Comparison of ENCODE assay signal across 9 mouse cellular contexts in genomic region chr1:185404021-185404420, GRCm38 (mm10). TPM values are rescaled to one million over a fixed set of nuclear protein-coding genes. Genes with fewer than 3 reads are reported as not detected.
DNase-seq lines count a peak whose midpoint lies in the region; ATAC-seq and TF ChIP-seq lines count a peak whose summit lies in the region.
"Had no signal": no experiment of that assay in that cellular context is flagged by ENCODE, and none has a peak within 500 bp of the region (broad histone marks: within the 10 kb centered on the region; RNA-seq: fewer than 3 reads in every experiment).

No protein-coding gene starts in this region.

- no peak overlapping the region for H3K9ac ChIP-seq in heart, embryonic 12.5 days

- no peaks in the 10 kb centered on the region for H3K9me3 ChIP-seq in heart, embryonic 12.5 days (replicated peaks)

- no peak overlapping the region for H3K27ac ChIP-seq in heart, embryonic 12.5 days (ENCODE audit: poor library complexity, severe bottlenecking)
- no peak overlapping the region for H3K27ac ChIP-seq in thymus, adult 2 months (ENCODE audit: control insufficient read depth, insufficient read depth, low read length)

- 25% methylated on average over 2 of the region's 2 CpGs for WGBS in heart, embryonic 12.5 days
- WGBS in thymus, adult 2 months: 23% methylated on average over 2 of the region's 2 CpGs

- intact Hi-C loops in heart, postnatal 10 days (cut with DNase I): no loop called here

- DNase-seq in heart, postnatal 10 days: peak; percentile 16 to 47
- DNase-seq in thymus, adult 2 months: peak; percentile 31
- DNase-seq in thymus, adult 18-20 months: no peak
- peak; percentile 70 for DNase-seq in embryo, embryonic 10.5 days (ENCODE audit: low spot score)
- DNase-seq in gastrocnemius, adult 18-20 months (ENCODE audit: low spot score): no peak
- DNase-seq in left cerebral cortex, adult 8-10 months (ENCODE audit: low spot score in 2 of 2): no peak

- no peaks in the 10 kb centered on the region for H3K27me3 ChIP-seq in heart, embryonic 12.5 days (replicated peaks)
- H3K27me3 ChIP-seq in thymus, adult 2 months (ENCODE audit: control insufficient read depth, insufficient read depth, low read length): no peaks in the 10 kb centered on the region

- no peak for TF ChIP-seq POLR2A in thymus, adult 2 months (IDR thresholded peaks at IDR 0.05; ENCODE audit: control insufficient read depth, extremely low read depth, insufficient read depth, low read length, poor library complexity)

- H3K4me3 ChIP-seq in heart, embryonic 12.5 days: no peak overlapping the region
- H3K4me3 ChIP-seq in thymus, adult 2 months (ENCODE audit: control insufficient read depth, insufficient read depth, low read length): no peak overlapping the region
- H3K4me3 ChIP-seq: myocyte had no signal

- H3K36me3 ChIP-seq in heart, embryonic 12.5 days: peaks cover 71% of the 10 kb centered on the region
- peaks cover 56% of the 10 kb centered on the region for H3K36me3 ChIP-seq in thymus, adult 2 months (ENCODE audit: control insufficient read depth, insufficient read depth, low read length)

- TF ChIP-seq CTCF in thymus, adult 2 months (IDR thresholded peaks at IDR 0.05; ENCODE audit: borderline replicate concordance, control insufficient read depth, extremely low read depth, insufficient read depth, low read length, poor library complexity): no peak

- H3K4me2 ChIP-seq in heart, embryonic 12.5 days: no peak overlapping the region

- no peak for ATAC-seq in heart, embryonic 12.5 days (ENCODE audit: insufficient number of reproducible peaks, low FRiP score)
- peak; percentile 77 for ATAC-seq in megakaryocyte, adult 5-6 weeks (ENCODE audit: poor library complexity, severe bottlenecking)

- H3K4me1 ChIP-seq in heart, embryonic 12.5 days (replicated peaks): no peaks in the 10 kb centered on the region; the same call in 1 of the 2 replicates
- no peaks in the 10 kb centered on the region for H3K4me1 ChIP-seq in thymus, adult 2 months (replicated peaks; ENCODE audit: control insufficient read depth, insufficient read depth, low read length)

RNA-seq across cellular contexts. Expression of gene Eprs, which starts 41.2 kb away (rescaled TPM):
- total RNA-seq in heart, postnatal 10 days (2021): 10 to 100 TPM; 74.3 to 75.4 TPM
- 110 and 115 TPM in 2 replicates for polyA plus RNA-seq in heart, embryonic 12.5 days (2016; fragmentation: Nextera tagmentation; extraction: Ambion mirVana)
- 11.0 and 13.4 TPM in 2 replicates for polyA plus RNA-seq in thymus, adult 2 months (2012; rRNA removed)
- 31.7 and 33.6 TPM in 2 replicates for total RNA-seq in megakaryocyte, adult 5-6 weeks (2015)
- 68.0 and 69.3 TPM in 2 replicates for total RNA-seq in megakaryocyte, adult 5-6 weeks (2017)
- total RNA-seq in gastrocnemius, adult 18-20 months (2021): 100 to 1,000 TPM; 130 to 135 TPM
- total RNA-seq in left cerebral cortex, adult 8-10 months (2022): 10 to 100 TPM; 61.0 to 75.5 (median 69.9) TPM

RNA-seq across cellular contexts. Expression of gene Slc30a10, which starts 50.6 kb away (rescaled TPM):
- total RNA-seq in heart, postnatal 10 days (2021): not detected
- polyA plus RNA-seq in heart, embryonic 12.5 days (2016; fragmentation: Nextera tagmentation; extraction: Ambion mirVana): 1.5 and 1.8 TPM in 2 replicates
- polyA plus RNA-seq in thymus, adult 2 months (2012; rRNA removed): 0.09 and 0.19 TPM in 2 replicates
- total RNA-seq in megakaryocyte, adult 5-6 weeks (2015): 0.07 and 0.09 TPM in 2 replicates
- total RNA-seq in megakaryocyte, adult 5-6 weeks (2017): 0.07 and 0.16 TPM in 2 replicates
- total RNA-seq in gastrocnemius, adult 18-20 months (2021): under 1 TPM in 1 of 2 experiments, not detected in 1; 0.05 TPM
- 1 to 10 TPM; 8.1 to 9.0 (median 8.5) TPM for total RNA-seq in left cerebral cortex, adult 8-10 months (2022)
- polyA plus RNA-seq: myocyte had no signal

Comparison
In these comparisons a context has a peak if more than half of its experiments do, and no peak if none do; other contexts are left out.
1. DNase-seq: peak in heart, postnatal 10 days (2 of 2), thymus, adult 2 months (single experiment) and embryo, embryonic 10.5 days (single experiment); none in thymus, adult 18-20 months (0 of 2), gastrocnemius, adult 18-20 months (single experiment) and left cerebral cortex, adult 8-10 months (0 of 2).
2. RNA of gene Slc30a10, which starts 50.6 kb away (total RNA-seq): 8.1 to 9.0 TPM in left cerebral cortex, adult 8-10 months; 0.07 to 0.16 TPM in megakaryocyte, adult 5-6 weeks, 0.05 TPM in gastrocnemius, adult 18-20 months and not detected in heart, postnatal 10 days; every median in the first group is over 4 times any median in the second.